Mouse (Mus musculus): Measurements from ENCODE around the gene Akr1b7. TPM values are rescaled to one million over a fixed set of nuclear protein-coding genes. Genes with fewer than 3 reads are reported as not detected.
"Not testable (repeated sequence)": the region's sequence is repeated elsewhere in the genome, so short reads cannot be mapped to it uniquely, and the experiment has no call there.

The Akr1b7 gene
- total RNA-seq (2021), result 100 to 1,000 TPM; 195 to 242 TPM
- long read RNA-seq, experiment 1, transcript Akr1b7-201 (10 exons, 1,281 nt), result major isoform, 137 of 149 reads
- long read RNA-seq, experiment 1, partial matches to known transcripts, result 10 of 149 reads
- long read RNA-seq, experiment 1, other reads (novel, unspliced or antisense), result 2 of 149 reads
- long read RNA-seq, experiment 2, transcript Akr1b7-201 (10 exons, 1,281 nt), result major isoform, 230 of 249 reads
- long read RNA-seq, experiment 2, partial matches to known transcripts, result 13 of 249 reads
- long read RNA-seq, experiment 2, other reads (novel, unspliced or antisense), result 6 of 249 reads

- peak; percentile 14 to 52 for DNase-seq (ENCODE audit: low spot score in 2 of 2)
Measured at GRCm38 (mm10) chr6:34412023-34412422, at the start of gene Akr1b7. Akr1b7 (plus strand) TSS chr6:34412334.

DNA sequence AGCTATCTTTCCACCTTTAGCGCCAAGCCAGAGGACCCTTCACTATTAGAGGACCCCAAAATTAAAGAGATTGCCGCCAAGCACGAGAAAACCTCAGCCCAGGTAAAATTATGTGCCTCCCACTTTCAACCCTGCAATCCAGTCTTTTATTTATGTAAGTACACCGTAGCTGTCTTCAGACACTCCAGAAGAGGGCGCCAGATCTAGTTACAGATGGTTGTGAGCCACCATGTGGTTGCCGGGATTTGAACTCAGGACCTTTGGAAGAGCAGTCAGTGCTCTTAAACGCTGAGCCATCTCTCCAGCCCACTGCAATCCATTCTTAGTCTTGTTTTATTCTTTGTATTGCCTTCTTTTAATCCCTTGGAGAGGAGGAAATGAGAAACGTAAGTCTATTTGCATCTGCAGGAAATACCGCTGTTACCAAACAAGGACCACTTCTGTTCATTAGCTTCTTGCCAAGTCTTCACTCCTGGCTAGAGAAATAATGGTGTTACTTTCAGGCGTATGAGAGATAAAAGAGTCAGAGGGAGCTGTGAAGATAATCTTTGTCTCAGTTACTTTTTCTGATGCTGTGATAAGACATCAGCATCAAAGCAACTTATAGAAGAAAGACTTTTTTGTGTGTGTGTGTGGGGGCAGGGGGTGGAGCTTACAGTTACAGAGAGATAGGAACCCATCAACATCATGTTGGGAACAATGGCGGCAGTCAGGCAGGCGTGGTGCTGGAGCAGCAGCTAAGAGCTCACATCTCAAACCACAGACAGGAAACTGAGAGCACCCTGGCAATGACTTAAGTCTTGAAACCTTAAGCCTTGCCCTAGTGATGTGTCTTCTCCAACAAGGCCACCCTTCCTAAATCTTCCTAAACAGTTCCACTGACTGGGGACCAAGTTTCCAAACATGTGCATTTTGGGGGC lies 47.7 kb upstream of the Akr1b7 start:
- no peak for DNase-seq (ENCODE audit: low spot score in 2 of 2)

DNA sequence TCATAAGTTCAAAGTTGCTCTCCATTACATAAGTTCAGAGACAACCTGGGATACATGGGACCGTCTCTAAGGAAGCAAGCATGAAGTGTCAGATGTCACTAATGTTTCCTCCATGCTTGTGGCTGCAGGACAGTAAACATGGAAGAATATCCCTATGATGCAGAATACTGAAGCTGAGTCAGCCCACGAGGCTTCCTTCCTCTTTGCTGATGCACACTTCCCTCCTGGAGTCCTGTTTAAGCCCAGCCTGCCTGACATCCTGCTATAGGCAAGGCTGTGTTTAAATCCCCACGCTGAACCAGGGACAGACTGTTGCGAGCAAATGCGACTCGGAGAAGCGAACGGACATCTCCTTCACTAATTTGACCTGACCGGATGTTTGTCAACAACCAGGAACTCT lies 44.1 kb upstream of the Akr1b7 start:
- DNase-seq (ENCODE audit: low spot score in 2 of 2), result no peak

- DNase-seq (ENCODE audit: low spot score in 2 of 2), result no peak
Measured at GRCm38 (mm10) chr6:34370081-34370480, 42.1 kb upstream of the Akr1b7 start.

- peak; percentile 47 to 55 for DNase-seq (ENCODE audit: low spot score in 2 of 2)
Measured at GRCm38 (mm10) chr6:34371700-34372351, 40.3 kb upstream of the Akr1b7 start.

- no peak for DNase-seq (ENCODE audit: low spot score in 2 of 2)
Measured at GRCm38 (mm10) chr6:34373841-34374240, 38.3 kb upstream of the Akr1b7 start.

DNA sequence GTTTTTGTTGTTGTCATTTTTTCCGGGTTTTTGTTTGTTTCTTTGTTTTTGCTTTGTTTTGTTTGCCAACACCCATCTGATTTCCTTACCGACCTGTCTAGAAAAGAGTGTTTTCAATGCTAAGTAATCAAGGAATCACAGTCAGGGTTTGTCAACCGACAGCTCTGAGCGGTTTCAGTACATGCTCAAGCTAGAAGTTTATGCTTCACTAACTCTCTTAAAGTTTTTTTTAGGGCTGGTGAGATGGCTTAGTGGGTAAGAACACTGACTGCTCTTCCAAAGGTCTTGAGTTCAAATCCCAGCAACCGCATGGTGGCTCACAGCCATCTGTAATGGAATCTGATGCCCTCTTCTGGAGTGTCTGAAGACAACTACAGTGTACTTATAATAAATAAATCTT lies 36.2 kb upstream of the Akr1b7 start:
- not testable (repeated sequence) for DNase-seq (ENCODE audit: low spot score in 2 of 2)

GRCm38 (mm10) chr6:34383401-34383800 lies 28.7 kb upstream of the Akr1b7 start:
- no peak for DNase-seq (ENCODE audit: low spot score in 2 of 2)

- DNase-seq (ENCODE audit: low spot score in 2 of 2), result peak; percentile 36 to 67
Measured at GRCm38 (mm10) chr6:34384110-34384661, 27.9 kb upstream of the Akr1b7 start, which contains the start of gene Akr1b10. Akr1b10 (plus strand) TSS chr6:34384218.

DNA sequence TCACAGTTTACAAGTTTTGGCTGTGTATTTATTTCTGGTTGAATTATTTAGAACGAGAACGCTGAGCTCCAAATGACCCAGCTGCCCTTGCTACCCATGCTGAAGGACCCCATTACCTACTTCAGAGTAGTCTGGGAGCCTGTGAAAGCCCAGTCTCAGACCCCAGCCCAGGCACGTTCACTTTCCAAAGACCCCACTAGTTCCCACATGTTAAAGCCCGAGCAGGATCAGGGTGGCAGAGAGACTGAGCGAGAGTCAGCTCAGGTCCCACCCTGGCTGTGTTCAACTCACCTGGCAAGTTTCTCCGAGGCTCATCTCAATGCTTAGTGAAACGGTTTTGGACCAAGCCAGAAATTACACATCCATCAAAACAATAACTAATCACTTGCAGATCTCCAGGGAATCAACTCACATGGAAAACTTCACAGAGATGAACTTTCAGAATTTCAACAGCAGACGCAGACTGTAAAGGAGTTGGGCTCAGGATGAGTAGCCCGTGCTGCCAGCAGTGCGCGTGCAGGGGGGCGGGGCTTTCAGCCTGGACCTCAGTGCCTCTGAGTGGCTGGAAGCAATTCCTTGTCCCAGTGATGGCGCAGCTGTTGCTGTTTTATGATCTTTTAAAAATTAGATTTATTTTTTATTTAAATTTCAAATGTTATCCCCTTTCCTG lies 27.3 kb upstream of the Akr1b7 start:
- peak; percentile 26 to 37 for DNase-seq (ENCODE audit: low spot score in 2 of 2)

GRCm38 (mm10) chr6:34388420-34389156 lies 23.5 kb upstream of the Akr1b7 start:
- no peak for DNase-seq (ENCODE audit: low spot score in 2 of 2)

DNA sequence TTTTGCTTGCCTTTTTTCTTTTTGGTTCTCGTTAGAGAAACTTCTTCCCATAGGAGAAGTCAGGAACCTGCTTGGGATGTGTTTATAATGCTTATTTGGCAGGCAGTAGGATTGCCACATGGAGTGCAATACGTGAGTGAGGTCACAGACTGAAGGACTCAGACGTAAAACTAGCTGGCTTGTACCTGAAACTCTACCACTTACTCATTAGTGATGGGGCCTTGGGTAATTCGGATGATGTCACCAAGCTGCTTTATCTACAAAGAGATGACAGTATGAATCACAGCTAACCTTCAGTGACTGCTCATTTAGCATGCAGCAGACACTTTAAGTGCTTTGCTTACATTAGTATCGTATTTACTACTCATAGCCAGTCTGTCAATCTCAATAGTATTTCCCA lies 16.2 kb upstream of the Akr1b7 start:
- DNase-seq (ENCODE audit: low spot score in 2 of 2), result no peak

- DNase-seq (ENCODE audit: low spot score in 2 of 2), result no peak
Measured at GRCm38 (mm10) chr6:34398431-34398830, 13.7 kb upstream of the Akr1b7 start.

DNA sequence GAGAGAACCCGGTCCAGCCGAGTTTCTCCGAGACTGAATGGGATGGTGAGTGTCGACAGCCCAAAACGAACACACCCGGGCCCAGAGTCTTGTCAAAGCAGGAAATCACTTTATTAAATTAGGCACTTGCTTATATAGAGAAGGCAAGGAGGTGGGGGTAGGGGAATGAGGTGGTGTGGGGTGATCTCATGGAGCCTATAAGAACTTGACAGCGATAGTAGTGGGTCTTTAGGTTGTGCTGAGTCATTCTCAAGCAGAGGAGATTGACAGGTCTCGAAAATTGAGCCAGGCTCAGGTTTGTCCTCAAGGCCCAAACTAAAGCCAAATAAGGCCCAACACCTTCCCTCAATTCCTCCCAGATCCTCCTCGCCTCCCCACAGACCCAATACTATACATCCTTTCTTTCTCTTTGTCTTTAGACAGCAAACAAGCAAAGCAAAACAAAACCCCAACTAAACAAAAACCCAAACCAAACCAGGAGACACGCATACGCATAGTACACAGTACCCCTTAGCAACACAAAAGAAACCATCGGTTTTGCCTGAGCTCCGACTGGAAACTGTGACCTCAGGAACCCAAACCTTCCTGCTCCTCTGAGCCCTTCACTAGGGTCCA lies 12.4 kb upstream of the Akr1b7 start:
- DNase-seq (ENCODE audit: low spot score in 2 of 2), result no peak

DNA sequence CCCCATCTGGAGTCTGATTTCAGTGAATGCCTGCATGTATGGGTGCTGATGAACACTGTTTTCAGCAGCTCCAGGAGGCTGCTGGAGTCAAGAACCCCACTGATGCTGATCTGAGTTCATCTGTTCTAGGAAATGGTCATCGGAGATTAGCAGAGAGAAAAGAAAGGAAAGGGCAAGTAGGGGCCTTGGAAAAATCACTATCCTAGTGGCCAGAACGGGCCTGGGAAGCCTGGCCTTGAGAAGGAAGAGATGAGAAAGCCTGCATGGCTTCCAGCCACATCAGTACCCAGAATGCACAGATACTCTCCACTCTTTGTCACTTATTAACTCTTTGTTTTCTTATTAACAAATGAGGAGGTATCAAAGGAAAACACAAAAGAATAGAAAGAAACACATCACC lies 11.4 kb upstream of the Akr1b7 start:
- no peak for DNase-seq (ENCODE audit: low spot score in 2 of 2)

DNA sequence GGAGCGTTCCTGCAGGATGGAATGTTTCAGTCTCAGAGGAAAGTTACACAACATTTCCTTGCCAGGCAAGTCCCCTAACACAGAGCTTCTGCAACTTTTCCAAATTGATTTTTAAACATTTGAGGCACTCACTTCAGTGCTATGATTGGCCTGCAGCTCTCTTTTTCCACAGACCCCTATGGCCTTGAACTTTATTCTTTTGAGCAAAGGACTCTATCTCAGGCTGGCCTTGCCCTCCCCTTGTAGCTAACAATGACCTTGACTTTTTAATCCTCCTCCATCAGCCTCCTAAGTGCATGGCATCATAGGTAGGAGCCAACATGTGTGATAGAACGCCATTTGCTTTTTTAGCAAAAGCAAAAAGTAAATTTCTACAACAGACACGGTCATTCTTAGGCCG lies 5.4 kb upstream of the Akr1b7 start:
- no peak for DNase-seq (ENCODE audit: low spot score in 2 of 2)

DNA sequence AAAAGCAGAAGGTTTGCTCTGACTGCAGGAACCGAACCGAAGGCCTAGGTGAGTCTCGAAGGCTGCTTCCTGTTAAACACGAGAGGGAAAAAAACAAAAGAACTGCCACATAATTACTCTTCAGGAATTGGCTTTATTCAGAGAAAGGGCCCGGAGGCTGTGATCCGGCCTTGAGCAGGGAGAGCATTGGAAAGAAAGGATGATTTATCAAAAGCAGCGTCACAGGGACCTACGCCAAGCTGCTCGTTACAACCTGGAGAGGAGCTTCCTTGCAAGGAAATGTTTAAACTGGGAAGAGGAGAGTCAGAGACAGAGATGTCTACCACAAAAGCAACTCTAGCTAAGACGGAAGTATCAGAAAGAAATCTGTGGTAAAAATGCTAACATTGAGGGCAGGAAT lies 4.7 kb upstream of the Akr1b7 start:
- DNase-seq (ENCODE audit: low spot score in 2 of 2), result no peak

DNA sequence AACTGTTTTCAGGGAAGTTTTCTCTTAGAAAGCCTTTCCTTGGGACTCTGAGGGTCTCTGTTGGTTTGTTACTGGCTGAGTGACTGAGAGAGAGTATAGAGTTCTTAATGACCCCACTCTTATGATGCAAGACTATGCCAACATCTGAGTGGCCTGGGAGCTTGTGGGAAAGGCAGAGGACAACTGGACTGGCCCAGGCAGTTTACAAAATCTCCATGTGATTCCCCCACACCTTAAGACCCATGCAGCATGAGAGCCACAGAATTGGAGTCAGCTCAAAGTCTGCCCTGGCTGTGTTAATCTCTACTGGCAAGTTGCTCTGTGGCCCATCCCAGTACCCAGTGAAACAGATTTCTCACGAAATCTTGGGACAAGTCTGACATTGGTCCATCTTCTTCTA lies 554 bp downstream of the Akr1b7 start:
- DNase-seq (ENCODE audit: low spot score in 2 of 2), result no peak

GRCm38 (mm10) chr6:34413386-34413785 lies 1.3 kb downstream of the Akr1b7 start:
- not testable (repeated sequence) for DNase-seq (ENCODE audit: low spot score in 2 of 2)

- DNase-seq (ENCODE audit: low spot score in 2 of 2), result peak in 1 of 2 experiments; percentile 11
Measured at GRCm38 (mm10) chr6:34416521-34416920, 4.4 kb downstream of the Akr1b7 start.

All from adrenal gland, postnatal 4 days (tissue).